Mouse (Mus musculus): ENCODE results near the gene Acsl3.
A peak's percentile ranks its signal among the peaks of the same experiment; 100 is the strongest.

Acsl3 gene

DNA sequence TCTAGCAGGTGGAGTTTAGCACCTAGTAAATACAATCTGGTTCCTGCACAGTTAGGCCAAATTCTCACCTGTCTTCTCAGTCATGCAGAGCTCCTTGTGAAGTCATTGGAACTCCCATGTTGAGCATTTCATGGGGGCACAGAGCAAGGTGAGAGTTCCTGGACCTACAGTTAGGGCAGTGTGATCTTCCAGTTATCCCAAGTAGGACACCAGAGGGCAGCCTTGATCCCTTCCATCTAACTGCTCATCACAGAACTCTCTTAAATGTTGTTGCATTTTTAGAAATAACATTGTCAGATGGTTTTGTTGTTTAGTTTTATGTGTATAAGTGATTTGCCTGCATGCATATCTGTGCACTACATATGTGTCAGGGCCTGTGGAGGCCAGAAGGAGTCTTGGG, 29.2 kb downstream of the Acsl3 start:
- peak in 1 of 2 experiments; percentile 32 for DNase-seq (ENCODE audit: low spot score in 2 of 2)

DNA sequence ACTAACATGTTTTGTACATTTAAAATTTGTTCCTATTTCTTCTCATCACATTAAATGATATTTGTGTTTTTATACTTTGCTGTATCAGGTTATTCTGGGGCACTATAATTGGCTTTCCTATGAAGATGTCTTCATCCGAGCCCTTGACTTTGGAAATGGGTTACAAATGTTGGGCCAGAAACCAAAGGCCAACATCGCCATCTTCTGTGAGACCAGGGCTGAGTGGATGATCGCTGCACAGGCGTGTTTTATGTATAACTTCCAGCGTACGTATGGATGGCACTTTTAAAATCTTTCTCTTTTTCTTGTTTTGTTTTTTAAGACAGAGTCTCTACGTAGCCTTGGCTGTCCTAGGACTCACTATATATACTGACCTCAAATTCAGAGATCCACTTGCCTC, 30.5 kb downstream of the Acsl3 start:
- DNase-seq (ENCODE audit: low spot score in 2 of 2), result no peak

DNA sequence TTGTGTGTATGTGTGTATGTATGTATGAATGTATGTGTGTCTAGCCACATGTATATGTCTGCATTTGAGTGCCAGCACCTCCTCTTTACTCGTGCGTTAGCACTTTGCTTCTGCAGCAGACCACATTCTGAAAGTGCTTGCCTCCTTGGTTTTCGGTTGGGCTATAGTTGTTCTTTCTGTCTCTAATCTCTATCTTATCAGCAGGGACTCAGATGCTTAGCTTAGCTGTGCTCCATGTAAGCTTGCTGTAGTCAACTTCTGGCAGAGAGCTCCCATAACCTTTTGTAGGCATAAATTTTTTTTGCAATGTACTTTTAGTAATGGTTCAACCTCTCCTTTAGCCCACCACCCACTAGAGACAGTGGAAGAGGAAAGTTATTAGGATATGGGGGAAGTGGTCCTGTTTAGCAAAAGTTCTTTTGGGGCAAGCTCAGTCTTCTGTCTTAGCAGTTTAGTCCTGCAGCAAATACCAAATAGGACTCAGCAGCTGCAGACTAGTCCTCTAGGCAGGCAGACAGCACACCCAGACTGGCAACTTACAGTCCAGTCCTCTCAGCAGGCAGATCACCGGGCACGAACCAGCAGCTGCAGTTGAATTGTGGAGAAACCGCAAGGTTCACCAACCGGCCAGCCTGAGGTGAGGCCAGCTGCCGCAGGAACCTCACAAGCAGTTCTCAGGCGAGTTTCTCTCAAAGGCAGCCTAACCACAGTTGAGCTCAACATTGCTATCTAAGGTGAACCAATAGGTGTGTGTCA, 37.1 kb downstream of the Acsl3 start:
- no peak for DNase-seq (ENCODE audit: low spot score in 2 of 2)

DNA sequence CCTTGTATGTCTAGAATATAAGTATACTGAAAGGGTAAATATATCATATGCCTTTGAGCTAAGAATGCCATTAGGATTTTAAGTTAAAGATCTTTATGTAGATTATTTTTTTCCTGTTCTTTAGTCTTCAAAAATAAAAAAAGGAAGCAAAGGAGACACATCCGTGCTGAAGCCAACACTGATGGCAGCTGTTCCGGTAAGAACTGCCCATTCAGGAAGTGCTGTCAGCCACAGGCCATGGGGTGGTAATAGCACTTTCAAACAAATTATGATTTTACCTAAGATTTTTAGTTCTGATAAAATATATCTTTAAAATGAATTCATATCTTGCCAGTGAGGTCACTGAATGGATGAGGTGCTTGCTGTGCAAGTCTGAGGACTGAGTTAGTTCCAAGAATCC, 38.7 kb downstream of the Acsl3 start:
- no peak for DNase-seq (ENCODE audit: low spot score in 2 of 2)

DNA sequence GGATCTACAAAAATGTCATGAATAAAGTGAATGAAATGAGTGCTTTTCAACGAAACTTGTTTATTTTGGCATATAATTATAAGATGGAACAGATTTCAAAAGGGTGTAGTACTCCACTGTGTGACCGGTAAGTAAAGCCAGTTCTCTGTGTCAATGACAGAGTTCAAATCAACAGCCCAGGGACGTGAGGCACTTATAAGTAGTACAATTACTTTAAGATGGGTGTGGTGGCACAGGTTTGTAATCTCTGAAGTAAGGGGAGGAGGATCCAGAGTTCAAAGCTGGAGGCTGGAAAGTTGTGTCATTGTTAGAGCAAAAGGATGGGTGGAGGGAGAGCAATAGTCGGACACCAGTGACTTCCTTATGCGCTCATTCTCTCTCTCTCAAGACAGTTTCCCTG, 39.3 kb downstream of the Acsl3 start:
- DNase-seq (ENCODE audit: low spot score in 2 of 2), result no peak

DNA sequence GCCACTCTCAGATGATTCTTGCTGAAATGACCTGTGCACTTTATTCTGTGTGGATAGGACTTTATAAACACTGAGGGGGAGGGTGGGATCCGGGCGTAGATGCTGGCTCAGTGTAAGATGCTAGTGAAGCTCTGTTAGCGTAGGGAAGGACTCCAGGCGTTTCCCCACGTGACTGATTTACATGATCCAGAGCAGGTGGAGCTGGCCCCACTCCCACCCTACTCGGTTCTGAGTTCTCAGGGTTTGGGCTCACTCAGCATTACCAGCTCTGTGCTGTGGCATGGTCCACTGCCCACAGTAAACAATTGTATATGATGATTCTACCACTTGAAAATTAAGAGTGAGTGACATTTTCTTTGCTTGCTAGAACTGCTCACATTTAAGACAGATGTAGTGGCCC, 40.5 kb downstream of the Acsl3 start:
- no peak for DNase-seq (ENCODE audit: low spot score in 2 of 2)

DNA sequence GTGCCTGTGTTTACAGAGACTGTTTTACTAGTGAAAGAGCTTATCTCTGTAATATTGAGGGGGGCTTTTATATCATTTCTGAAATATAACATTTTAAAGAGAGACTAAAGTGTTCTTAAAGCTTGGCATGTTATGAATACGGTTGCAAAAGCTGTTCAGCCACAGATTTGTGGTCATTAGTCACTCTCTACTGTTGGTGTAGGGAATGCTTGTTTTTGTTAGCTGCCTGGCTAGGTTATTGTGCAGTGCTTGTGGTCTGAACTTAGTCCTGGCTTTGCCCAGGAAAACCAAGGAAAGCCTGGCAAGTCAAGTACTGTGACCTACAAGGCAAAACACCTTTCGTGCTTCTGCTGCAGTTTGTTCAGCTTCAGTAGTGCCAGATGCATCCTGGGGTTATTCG, 44.1 kb downstream of the Acsl3 start:
- no peak for DNase-seq (ENCODE audit: low spot score in 2 of 2)

DNA sequence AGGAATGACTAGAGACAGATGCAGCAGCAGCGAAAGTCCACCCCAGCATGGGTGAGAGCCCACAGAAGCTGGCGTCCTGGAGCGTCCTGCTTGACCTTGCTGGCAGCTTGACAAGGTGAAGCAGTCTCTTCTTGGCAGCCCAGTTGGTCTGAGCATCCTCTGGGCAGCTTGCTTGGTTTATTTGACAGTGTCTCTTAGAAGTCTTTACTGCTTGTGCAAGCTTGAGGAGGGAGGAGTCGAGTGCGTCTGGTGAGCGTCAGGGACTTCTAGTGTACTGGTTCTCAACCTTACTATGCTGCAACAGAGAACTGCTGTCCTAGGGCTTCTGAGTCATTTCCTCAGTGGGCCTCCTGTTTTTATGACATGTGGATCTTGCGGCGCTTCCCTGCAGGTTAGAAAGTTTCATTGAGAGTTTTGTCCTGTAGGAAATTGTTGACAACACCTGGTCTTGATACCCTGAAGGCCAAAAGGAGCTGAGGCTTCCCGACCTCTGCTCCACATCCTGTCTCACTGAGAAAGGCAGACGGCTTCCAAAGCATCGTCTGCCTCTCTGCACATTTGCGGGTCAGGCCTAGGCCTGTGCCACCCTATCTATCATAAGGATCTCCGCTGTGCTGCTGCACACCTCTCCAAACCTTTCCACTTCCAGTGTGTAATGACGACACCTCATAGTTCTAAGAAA, 44.8 kb downstream of the Acsl3 start:
- DNase-seq (ENCODE audit: low spot score in 2 of 2), result no peak

DNA sequence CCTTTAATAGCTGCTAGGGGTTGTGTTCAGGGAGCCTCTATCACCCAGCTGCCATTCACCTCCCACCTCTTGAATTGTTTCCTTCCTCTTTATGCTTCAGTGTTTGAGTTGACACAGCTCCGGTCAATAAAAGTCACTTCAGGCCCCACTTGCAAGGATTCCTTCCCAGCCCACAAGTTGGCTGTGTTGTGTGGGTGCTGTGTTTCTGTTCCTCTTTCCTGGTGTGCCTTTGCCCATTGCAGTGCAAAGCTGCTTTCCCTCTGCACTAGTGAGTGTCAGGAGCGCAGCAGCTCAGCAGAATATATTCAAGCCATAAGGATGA, 45.3 kb downstream of the Acsl3 start:
- peak in 1 of 2 experiments; percentile 28 for DNase-seq (ENCODE audit: low spot score in 2 of 2)

DNA sequence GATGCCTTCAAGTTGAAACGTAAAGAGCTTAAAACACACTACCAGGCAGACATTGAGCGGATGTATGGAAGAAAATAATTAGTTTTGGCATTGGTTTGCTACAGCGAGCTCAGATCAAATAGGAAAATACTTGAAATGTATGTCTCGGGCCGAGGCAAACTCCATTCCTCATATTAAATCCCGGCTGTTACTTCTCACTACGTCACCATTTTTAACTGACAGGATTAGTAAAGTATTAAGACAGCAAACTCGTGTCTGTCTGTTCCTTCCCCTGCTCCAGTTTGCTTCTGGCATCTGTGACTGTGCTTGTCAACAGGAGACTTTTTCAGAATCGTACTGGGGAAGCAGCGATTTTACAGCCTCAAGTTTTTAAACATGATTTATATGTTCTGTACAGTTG, 48.7 kb downstream of the Acsl3 start:
- no peak for DNase-seq (ENCODE audit: low spot score in 2 of 2)

DNA sequence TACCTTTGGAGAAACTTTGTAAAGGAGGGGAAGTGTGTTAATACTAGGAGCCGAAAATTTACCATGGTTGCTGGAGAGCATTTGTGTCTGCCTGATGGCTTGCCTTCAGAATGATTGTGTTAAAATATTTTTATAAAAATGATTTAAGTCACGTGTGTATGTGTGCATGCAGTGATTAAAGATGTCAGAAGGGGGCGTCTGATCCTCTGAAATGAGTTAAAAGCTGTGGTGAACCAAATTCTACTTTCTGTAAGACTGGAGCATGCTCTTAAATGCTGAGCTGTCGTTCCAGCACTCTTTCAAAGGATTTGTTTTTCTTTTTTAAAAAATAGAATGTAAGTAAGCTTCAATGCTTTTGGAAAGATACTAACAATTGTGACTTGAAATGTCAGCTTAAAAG, 49.7 kb downstream of the Acsl3 start:
- peak in 1 of 2 experiments; percentile 26 for DNase-seq (ENCODE audit: low spot score in 2 of 2)

DNA sequence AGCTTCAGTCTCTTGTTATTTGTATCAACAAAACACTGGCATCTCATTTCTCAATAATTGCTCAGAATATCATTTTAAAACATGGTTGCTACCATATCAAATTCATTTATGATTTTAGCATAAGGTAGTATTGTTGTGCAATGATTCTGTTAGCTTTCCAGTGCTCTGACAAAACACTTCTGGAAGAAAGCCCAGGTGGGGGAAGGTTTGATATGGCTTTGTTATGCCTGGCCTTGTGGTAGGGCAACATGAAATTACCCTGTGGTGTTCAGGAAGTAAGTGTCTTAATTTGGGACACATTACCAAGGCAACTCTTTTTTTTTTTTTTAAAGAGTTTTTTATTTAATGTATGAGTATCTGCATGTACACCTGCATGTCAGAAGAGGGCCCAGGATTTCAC, 52.4 kb downstream of the Acsl3 start:
- DNase-seq (ENCODE audit: low spot score in 2 of 2), result no peak

DNA sequence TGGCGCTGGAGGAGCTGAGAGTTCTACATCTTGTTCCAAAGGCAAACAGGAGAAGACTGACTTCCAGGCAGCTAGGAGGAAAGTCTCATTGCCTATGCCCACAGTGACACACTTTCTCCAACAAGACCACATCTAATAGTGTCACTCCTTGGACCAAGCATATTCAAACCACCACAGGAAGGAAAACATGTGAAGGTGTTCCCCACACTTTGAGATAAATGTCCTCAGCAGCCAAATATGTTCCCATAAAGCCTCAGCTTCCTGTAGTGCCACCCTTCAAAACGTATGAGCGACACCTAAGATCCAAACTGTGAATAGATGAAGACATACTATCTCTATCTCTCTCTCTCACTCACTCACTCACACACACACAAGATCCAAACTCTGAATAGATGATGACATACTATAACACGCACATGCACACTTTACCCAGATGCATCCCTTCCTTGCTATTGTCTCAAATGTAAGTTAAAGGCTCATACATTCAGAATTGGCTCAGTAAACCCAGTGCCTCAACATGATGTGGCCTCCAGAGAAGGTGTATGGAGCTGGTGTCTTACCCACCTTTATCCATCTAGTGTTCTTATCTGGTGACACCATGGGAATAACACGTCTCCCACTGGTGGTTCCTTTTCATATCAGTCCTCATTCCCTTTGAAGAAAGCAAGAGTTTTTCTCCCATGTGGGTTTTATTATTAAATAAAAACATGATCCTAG, 53.1 kb downstream of the Acsl3 start:
- DNase-seq (ENCODE audit: low spot score in 2 of 2), result no peak

DNA sequence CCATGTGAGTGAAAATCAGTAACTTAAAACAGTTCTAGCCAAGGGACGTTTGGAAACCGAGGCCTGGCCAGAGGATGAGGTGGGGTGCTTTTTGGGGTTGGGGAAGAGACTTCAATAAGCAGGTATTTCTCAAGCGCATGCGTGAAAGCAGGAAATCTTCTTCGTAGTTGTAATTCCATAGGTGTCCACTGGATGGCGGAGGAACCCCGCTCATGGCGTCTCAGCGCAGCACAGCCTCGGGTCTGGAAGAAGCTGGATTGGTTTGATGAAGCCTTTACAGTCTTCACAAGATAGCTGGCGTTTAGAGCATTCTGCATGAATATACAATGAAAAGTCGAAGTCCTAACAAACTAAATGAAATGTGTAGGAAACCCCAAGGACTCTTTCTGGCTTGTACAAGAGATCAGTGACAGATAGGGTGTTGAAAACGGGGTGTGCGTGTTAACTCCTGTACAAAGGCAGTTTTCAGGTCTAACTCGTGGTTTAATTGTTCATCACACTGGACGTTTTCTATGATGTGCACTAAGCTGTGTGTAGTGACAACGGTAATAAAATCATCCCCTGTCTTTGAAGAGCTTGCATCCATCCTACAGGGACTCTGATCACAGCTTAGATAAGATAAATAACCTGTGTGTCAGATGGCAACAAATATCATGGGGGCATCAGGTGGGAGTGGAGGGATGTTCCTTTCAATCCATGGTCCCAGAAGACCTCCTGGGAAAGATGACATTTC, 67.0 kb downstream of the Acsl3 start:
- peak; percentile 37 to 68 for DNase-seq (ENCODE audit: low spot score in 2 of 2)

DNA sequence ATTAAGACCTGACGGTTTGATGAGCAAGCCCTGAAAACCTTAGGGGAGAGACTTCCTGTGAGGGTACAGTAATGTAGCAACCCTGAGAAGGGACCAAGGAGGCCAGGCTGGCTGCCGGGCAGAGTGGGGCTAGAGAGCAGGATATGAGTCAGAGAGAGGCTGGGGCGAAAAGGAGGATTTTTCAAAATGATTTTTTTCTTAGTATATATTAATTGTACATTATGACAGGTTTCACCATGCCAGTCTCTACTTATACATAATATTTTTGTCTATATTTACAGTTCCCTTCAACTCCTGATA, 67.5 kb downstream of the Acsl3 start:
- DNase-seq (ENCODE audit: low spot score in 2 of 2), result no peak

DNA sequence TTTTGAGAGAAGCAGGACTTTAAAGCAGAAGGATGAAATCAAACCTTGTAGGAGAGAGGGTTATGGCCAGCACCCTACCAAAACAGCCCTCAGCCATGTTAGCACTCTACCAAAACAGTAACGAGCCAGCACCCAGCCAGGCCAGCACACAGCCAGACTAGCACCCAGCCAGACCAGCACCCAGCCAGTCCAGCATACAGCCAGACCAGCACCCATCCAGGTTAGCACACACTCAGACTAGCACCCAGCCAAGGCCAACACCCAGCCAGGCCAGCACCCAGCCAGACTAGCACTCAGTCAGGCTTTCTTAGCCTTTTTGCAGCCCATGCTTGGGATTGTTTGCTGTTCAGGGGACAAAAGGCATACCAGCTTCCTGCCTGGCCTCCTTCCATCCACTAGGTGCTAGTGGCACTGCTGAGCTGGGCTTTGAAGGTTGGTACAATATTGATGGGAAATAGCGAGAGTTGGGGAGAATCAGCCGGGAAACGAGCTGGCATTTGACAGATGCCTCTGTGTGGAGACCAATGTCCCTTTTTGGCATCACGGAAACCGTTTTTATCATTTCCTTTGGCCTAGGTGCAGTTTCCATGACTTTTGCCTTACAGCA, 68.1 kb downstream of the Acsl3 start:
- no peak for DNase-seq (ENCODE audit: low spot score in 2 of 2)

DNA sequence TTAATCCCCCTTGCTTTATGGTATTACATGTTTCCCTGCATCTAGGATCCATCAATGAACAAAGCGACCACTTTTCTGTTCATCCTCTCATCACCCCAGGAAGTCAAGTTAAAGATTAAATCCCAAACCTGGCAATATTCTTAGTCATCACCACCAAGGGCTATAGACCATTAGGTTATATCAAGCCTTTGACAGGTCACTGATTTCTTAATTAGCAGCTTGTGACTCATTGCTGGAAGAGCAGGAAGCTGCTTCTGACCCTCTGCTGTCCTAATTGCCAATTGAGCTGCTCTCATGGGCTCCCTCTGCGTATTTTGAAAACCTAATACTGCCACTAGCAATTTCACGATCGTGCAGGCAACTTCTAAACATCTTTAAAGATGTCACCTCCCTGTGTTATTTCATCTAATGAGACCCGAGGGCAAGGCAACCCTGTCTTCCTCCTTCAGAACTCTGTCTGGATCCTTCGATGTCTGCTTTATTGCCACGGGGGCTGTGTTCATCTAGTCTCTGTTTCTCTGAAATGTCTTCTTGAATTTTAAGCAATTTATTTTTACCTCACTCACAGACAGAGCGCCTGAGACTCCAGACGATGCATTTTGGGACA, 72.6 kb downstream of the Acsl3 start:
- DNase-seq (ENCODE audit: low spot score in 2 of 2), result no peak

DNA sequence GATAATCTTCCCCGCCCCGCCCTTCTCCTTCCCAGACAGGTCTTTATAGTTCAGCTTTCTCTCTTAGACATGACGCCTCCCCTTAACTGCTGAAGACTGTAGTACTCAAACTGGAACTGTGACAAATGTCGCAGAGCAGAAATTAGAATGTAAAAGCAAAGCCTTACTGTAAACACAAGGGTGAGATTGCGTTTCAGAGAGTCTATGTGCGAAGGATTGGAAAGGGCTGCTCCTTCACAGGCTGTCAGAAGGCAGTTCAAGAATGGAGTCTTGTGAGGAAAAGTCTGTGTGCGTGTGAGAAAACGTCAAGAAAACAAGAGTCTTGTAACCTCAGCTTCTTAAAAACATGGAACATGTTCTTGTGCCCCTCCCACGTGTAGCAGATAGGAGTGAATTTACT, 74.7 kb downstream of the Acsl3 start:
- no peak for DNase-seq (ENCODE audit: low spot score in 2 of 2)

DNA sequence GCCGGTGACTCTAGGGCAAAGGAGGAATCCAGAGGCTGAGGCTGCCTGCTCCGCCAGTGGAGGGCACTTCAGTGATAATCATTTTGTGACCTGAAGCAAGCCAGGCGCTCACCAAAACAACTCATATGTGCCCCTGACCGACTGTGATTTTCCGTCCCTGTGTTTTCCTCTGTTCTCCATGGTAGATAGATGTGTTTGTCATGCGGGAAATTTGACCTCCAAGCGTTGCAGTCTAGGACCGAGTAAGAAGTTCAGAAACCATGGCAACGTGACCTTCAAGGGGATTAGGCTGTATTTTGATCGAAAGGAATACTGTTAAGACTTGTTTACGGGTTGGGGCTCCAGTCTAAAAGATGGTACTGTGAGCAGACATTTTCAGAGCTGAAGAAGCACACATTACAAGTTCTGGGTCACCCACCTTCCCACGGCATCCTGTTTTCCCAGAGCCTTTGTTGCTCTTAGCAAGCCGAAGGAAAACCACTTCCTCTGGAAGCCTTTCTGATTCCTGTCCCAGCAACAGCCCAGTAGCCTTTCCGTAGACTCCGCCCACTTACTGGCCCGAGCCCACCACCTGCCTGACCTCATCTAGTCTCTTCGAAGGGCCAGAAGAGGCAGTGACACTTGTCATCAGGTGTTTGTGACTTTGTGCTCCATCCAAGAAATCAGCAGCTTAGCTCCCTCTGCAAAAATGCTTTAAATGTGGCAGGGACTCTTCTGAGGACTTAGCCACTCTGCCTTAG, 76.8 kb downstream of the Acsl3 start:
- DNase-seq (ENCODE audit: low spot score in 2 of 2), result no peak

DNA sequence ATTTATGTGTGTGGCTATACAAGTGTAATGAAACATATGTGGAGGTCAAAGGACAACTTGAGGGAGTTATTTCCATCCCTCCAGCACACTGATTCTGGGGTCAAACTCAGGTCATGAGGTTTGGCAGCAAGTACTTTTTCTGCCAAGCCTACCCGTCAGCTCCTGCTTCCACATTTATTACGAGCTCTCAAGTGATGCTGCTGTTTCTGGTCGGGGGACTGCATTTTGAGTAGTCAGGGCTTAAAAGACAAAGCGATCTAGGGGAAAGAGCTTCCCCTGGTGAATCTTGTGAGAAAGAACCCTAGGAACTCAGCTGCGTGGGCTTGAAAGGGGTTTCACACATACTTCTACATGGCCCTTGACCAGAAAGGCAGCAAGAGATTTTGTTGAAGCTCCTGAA, 80.0 kb downstream of the Acsl3 start:
- no peak for DNase-seq (ENCODE audit: low spot score in 2 of 2)

DNA sequence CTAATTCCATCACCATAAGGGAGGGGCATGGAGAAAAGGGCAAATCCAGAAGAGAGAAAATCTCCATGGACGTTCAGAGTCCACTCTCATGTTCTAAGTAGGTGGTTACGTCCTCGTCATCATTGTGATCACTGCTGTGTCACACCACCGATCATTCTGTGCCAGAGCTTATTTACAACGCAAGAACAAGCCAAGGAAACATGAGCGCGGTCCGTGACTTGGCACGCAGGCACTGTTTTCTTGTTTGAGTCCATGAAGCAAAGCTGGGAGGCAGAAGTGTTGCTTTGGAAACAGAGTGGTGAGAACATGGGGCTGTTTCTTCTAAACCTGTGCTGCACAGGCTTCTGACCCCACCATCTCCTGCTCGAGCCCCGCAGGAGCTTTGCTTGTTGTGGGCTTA, 83.1 kb downstream of the Acsl3 start:
- no peak for DNase-seq (ENCODE audit: low spot score in 2 of 2)
